15 mouse cellular contexts compared by ENCODE assay signal in genomic region chr7:37298888-37299287, GRCm38 (mm10).
DNase-seq lines count a peak whose midpoint lies in the region; ATAC-seq and TF ChIP-seq lines count a peak whose summit lies in the region.
"Had no signal": no experiment of that assay in that cellular context is flagged by ENCODE, and none has a peak within 500 bp of the region (broad histone marks: within the 10 kb centered on the region; RNA-seq: fewer than 3 reads in every experiment).

No protein-coding gene starts in this region.

- intact Hi-C loops in left cerebral cortex, postnatal 10 days (cut with DNase I): no loop called here
- intact Hi-C loops in left cerebral cortex, postnatal 25 days (cut with DNase I): no loop called here

- H3K4me1 ChIP-seq in forebrain, postnatal 0 days (ENCODE audit: insufficient read depth): no peaks in the 10 kb centered on the region
- H3K4me1 ChIP-seq in forebrain, embryonic 14.5 days (ENCODE audit: control insufficient read depth, insufficient read depth, low read length): 0 out of 2 replicates have a peak, but pooled peaks cover 2% of the 10 kb centered on the region
- H3K4me1 ChIP-seq: hindbrain, embryonic 10.5 days had no signal

- TF ChIP-seq CTCF in forebrain, postnatal 0 days (IDR thresholded peaks at IDR 0.05; ENCODE audit: low read depth): no peak; the same call in 1 of the 2 replicates

- no peak overlapping the region for H3K4me2 ChIP-seq in forebrain, postnatal 0 days (ENCODE audit: low read depth)
- no peak overlapping the region for H3K4me2 ChIP-seq in forebrain, embryonic 14.5 days (ENCODE audit: low read length)
- H3K4me2 ChIP-seq: forebrain, embryonic 13.5 days; limb, embryonic 13.5 days had no signal

- peak; percentile 38 for DNase-seq in forebrain, postnatal 0 days
- no peak for DNase-seq in forebrain, embryonic 14.5 days (ENCODE audit: low spot score)
- peak; percentile 22 to 32 for DNase-seq in left cerebral cortex, adult 18-20 months (ENCODE audit: low spot score in 2 of 2)
- no peak for DNase-seq in left cerebral cortex, postnatal 10 days (ENCODE audit: extremely low spot score in 1 of 2, low spot score in 2 of 2)
- peak; percentile 46 for DNase-seq in brain, adult 2 months (ENCODE audit: low read depth, low spot score)
- DNase-seq in left cerebral cortex, postnatal 25 days (ENCODE audit: low spot score in 2 of 2): peak; percentile 3 to 54
- DNase-seq in layer of hippocampus, adult 9-11 months: no peak
- no peak for DNase-seq in cerebellum, adult 18-20 months
- DNase-seq: B cell, adult 2 months; gastrocnemius, postnatal 25 days; kidney, adult 2 months; spleen, adult 18-20 months had no signal

- no peaks in the 10 kb centered on the region for H3K9me3 ChIP-seq in forebrain, postnatal 0 days (ENCODE audit: low read length)
- H3K9me3 ChIP-seq in forebrain, embryonic 14.5 days (replicated peaks; ENCODE audit: control insufficient read depth, low read length): no peaks in the 10 kb centered on the region
- H3K9me3 ChIP-seq: forebrain, embryonic 13.5 days; hindbrain, embryonic 10.5 days; limb, embryonic 13.5 days had no signal

- H3K36me3 ChIP-seq in forebrain, postnatal 0 days (ENCODE audit: insufficient read depth): no peaks in the 10 kb centered on the region
- H3K36me3 ChIP-seq in forebrain, embryonic 14.5 days (ENCODE audit: control insufficient read depth, insufficient read depth, low read length): no peaks in the 10 kb centered on the region
- H3K36me3 ChIP-seq: hindbrain, embryonic 10.5 days; limb, embryonic 13.5 days had no signal

- no peak overlapping the region for H3K4me3 ChIP-seq in forebrain, postnatal 0 days (ENCODE audit: low read depth, low read length)
- no peak overlapping the region for H3K4me3 ChIP-seq in forebrain, embryonic 14.5 days (ENCODE audit: low read depth, low read length)
- H3K4me3 ChIP-seq: forebrain, embryonic 13.5 days; hindbrain, embryonic 10.5 days; limb, embryonic 13.5 days had no signal

- H3K27ac ChIP-seq in forebrain, postnatal 0 days (ENCODE audit: low read depth, low read length): peak overlapping the region; percentile 29; the same call in 1 of the 2 replicates
- H3K27ac ChIP-seq in forebrain, embryonic 14.5 days (ENCODE audit: low read depth, low read length): no peak overlapping the region
- H3K27ac ChIP-seq: forebrain, embryonic 13.5 days; hindbrain, embryonic 10.5 days; limb, embryonic 13.5 days had no signal

- WGBS in forebrain, postnatal 0 days: 17% methylated on average over 3 of the region's 3 CpGs
- WGBS in forebrain, embryonic 14.5 days: 29% methylated on average over 3 of the region's 3 CpGs

- no peaks in the 10 kb centered on the region for H3K27me3 ChIP-seq in forebrain, postnatal 0 days (ENCODE audit: insufficient read depth, low read length)
- H3K27me3 ChIP-seq in forebrain, embryonic 14.5 days (replicated peaks; ENCODE audit: control insufficient read depth, insufficient read depth, low read length): no peaks in the 10 kb centered on the region
- H3K27me3 ChIP-seq: forebrain, embryonic 13.5 days; limb, embryonic 13.5 days had no signal

- ATAC-seq in forebrain, postnatal 0 days: no peak
- ATAC-seq in forebrain, embryonic 14.5 days: no peak
- ATAC-seq: forebrain, embryonic 13.5 days had no signal

- no peak overlapping the region for H3K9ac ChIP-seq in forebrain, postnatal 0 days
- no peak overlapping the region for H3K9ac ChIP-seq in forebrain, embryonic 14.5 days (ENCODE audit: low read length)
- H3K9ac ChIP-seq: forebrain, embryonic 13.5 days; limb, embryonic 13.5 days had no signal

Comparison
In these comparisons a context has a peak if more than half of its experiments do, and no peak if none do; other contexts are left out.
1. DNase-seq: peak in forebrain, postnatal 0 days (single experiment), left cerebral cortex, adult 18-20 months (2 of 2), brain, adult 2 months (single experiment) and left cerebral cortex, postnatal 25 days (2 of 2); none in forebrain, embryonic 14.5 days (single experiment), left cerebral cortex, postnatal 10 days (0 of 2), layer of hippocampus, adult 9-11 months (single experiment) and cerebellum, adult 18-20 months (0 of 2).